Mouse (Mus musculus) naive thymus-derived CD4-positive, alpha-beta T cell, adult 2 months (primary cell): Measurements from ENCODE around the gene Nudt22.

Experiments
- DNase-seq: peaks from one replicate; pipeline ENCODE4 v3.0.0-alpha.2; 2011; ENCODE audit warnings: low read depth

The Nudt22 gene

GRCm38 (mm10) chr19:6996006-6996405 is at the start of gene Nudt22, which contains the start of gene Trpt1:
TSS of gene Nudt22 (minus strand) at chr19:6996117.
TSS of gene Trpt1 (plus strand) at chr19:6996131.
- DNase-seq = peak; percentile 73

DNA sequence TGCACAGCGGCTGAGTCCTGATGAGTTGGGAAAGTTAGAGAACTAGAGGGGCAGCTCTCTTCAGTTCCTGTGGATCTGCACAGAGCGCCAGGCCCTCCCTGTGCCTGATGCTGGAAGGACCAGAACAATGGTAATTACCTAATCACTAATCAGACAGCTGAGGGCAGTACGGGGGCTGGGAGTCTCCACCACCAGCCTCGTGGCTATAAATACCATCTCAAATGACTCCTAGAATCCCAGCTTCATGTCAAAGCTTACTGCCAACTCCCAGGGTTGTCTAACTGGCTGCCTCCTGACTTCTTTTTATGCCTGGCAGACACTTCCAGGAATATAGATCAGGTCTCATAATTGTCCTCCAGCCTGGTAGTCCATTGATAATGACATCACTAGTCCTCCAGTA is 48.8 kb upstream of the Nudt22 start:
- no peak for DNase-seq

DNA sequence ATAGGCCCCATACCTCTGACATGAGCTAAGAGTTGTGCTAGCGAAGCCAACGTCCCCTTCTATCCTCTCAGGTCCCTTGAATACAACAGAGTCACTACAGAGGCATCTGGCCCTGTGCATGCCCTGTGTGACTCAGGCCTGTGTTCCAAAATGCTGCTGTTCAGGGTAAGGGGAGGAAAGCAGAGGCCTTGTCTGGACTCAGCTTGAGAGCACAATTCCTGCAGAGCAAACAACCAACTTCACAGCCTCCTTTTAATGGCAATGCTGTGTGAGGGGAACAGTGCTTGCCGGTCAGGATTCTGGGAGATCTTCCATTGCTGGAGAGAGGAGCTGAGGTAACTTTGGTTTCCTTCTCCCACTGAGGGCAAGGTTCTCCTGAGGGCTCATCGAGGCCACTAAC is 48.4 kb upstream of the Nudt22 start:
- no peak for DNase-seq

DNA sequence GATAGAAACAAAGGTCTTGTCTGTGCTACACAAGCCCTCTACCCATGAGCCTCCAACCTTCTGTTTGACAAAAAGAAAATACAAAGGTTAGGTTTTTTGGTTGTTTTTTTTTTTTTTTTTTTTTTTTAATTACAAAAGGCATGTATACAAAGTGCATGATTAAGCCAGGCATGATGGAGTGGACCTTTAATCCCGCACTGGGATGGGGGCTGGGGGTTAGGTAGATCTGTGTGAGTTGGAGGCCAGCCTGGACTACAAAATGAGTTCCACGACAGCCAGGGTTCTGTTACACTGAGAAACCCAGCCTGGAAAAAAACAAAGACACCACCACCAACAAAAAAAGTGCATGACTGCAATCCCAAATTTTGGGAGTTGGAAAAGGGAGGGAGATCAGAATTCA is 45.3 kb upstream of the Nudt22 start:
- no peak for DNase-seq

DNA sequence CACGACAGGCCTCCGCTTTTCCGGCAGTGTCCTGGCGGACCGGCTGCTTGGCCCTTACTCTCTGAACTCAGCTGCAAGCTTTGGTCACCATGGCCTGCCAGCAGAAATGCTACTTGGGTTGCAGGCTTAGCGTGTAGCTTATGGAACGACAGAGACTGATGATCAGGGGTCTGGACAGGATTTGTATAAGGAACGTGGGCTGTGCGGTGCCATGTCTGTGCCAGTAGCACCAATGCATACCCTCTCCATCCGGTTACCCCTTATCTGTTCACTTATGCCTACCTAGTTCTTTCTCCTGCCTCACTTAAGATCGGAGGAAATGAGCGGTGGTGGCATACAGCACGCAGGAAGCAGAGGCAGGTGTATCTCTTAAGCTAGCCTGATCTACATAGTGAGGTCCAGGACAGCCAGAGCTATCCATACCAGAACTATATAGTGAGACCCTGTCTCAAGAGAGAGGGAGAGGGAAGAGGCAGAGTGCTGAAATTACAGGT is 44.8 kb upstream of the Nudt22 start:
- DNase-seq = no peak

DNA sequence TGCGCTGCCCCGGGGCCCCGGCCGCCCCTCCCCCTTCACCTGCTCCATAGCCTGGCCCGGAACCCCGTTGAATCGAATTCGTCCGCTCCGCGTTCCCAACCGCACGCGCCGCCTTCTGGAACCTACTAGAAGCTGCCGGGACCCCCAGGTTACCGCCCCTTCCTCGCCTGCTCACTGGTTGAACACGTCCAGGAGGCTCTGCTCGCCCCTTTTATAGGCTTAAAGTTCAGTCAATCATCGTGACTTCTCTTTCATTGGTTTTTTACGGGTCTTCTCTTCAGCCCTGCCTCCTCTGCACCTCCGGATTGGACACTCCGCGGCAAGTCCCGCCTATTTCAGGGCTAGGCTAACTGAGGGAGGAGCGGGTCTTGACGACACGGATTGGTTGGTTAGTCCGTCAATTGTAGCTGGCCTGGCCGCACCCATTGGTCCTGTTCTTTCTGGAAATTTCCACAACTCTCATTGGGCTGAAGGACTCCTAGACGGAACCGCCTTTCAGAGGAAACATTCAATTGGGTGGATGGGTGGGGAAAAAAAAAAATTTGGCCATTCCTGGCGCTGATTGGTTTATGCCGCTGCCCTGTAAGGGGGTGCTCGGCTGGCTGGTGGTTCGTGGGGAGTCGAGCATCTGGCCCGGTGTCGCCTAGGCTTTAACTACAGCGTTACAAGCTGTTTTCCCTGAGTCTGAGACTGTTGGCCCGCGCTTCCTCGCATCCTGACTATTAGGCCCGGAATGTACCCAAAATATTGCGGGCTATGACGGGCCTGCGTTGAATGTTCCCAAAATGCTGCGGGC is 44.1 kb upstream of the Nudt22 start, which contains the start of gene Stip1:
Gene Stip1, minus strand, starts transcription at position 127 of the 796 bp plus-strand sequence.
- peak; percentile 99 for DNase-seq

DNA sequence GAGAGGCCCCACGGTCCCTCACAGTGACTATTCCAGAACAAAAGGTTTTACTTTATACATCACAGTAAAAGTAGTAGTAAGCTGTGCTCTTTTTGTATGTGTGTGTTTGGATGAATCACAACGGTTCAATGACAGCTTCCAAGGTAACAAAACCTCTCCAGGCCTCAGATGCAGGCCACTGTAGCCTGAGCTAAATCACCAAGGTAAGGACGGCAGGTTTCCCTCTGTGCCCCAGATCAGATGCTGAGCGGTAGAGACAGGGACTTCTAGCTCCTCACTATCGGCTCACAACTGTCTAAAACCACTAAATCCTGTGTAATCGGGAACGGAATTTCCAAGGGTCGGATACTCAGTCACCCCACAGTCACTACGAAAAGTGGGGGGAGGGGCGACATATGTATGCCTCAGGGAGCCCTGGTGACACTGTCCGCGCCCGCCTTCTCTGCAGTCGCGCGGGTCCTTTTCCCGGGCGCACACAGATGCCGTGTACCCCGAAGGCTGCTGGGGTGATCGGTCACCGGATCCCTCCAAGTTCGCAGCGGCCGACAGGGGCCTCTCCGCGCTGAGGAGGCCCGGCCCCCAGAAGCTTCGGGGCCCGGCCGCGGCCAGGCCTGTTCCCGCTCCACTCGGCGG is 43.3 kb upstream of the Nudt22 start:
- DNase-seq = peak; percentile 75

DNA sequence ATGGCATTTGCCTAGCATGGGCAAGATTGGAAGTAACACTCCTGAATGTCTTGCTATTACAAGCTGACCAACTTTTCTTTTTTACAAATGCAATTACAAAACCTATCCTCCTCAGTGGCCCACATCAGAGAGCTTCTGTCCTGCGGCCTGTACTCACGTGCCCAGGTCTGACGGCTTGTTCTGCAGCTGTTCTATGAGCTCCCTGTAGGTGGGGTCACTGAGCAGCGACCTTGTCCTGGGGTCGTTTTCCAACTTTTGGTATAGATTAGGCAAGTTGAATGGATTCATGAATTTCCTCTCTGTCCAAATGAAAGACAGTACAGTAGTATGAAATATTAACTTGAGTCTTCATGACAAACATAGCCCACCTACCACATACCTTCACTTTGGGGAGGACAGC is 38.1 kb upstream of the Nudt22 start:
- DNase-seq = no peak

DNA sequence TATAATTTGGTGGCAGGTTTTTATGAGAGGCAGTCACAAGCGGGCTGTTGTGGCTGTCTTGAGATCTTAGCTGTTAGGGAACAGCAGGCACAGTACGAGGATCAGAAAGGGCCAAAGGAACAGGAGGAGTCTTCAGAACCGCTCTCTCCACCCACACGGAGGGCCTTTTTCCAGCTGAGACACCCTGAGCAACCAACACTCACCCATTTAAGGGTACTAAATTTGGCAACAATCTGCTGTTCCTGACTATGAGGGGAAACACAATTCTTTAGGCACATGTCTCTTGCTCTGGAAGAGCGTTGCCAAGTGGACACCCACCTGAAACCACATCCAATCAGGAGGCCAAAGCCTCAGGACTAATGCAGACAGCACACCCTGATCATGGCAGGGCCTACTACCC is 33.6 kb upstream of the Nudt22 start:
- DNase-seq = no peak

DNA sequence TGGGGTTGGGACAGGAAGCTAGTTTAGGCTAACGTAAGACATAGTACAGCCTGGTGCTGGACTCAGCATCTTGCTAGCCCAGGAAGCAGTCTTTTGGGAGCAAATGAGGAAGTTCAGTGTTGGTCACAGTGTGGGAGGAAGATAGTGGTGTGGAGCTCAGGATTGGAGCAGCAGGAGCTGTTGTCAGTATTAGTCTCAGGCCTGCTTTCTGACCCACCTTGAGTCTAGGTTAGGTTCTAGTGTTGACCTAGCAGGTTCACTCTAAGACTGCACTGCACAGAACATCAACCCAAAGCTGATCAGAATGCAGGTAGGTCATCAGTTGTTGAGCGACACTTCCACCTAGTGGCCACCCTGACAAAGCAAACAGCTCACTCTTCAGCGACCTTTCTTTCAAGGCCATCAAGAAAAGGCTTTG is 24.3 kb upstream of the Nudt22 start:
- DNase-seq = peak; percentile 88

DNA sequence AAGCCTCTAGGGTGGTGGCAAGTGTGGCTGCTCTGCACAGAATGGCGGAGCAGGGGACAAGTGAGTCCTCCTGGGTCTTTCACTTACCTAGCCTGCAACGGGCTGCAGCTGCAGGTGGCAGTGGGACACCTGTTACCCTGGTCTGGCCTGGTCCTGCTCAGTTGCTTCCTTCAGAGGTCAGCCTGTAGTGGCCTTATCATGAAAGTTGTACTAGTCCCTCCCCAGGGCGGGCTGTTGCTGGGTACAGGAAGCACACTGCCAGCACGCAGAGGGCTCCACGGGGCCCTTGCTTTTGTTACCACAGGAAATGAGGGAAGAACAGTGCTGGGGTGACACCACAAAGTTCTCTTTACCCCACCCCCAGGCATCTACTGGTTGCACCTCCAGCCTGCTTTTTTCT is 23.3 kb upstream of the Nudt22 start, which contains the start of gene Fermt3:
Gene Fermt3, minus strand, starts transcription at position 279 of the 400 bp plus-strand sequence.
- DNase-seq = peak; percentile 88

GRCm38 (mm10) chr19:7018546-7018945 is 22.6 kb upstream of the Nudt22 start:
- DNase-seq = no peak

DNA sequence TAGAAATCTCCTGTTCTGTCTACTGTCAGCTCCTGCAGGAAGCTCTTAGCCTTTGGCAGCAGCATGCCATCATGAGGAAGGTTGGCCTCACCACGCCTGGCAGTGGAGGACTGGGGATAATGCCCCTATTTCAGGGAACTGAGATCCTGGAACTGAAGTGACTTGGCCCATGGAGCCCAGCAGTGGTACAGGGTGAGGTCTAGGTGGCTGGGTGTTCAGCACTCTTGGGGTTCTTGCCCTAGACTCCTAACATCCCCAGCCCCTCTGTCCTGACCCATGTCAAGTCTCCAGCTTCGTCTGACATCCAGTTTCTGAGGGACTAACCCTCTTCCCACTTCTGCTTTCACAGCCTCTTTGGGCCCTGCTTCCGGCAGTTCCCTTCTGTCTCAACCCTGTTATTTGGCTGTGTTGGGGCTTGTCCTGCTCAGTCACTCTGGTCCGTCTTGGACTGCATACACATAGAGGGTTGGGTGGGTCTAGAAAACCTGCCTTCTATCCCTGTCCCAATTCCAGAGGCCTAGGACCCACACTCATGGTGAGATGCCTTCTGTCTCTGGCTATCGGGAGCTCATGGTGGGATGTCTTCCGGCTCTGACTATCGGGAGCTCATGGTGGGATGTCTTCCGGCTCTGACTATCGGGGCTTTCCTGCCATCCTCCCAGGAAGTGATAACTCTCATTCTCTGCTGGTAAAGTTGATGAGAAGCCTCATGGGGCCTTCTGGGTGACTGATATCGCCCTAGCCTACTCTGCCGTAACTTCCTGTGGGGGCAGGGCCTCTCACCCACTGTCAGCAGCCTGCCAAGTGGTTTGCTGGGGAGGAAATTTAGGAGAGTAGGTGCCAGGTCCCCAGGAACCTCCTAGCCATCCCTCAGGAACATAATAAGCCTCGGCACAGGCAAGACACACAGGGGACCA is 21.9 kb upstream of the Nudt22 start:
- DNase-seq = peak; percentile 79

DNA sequence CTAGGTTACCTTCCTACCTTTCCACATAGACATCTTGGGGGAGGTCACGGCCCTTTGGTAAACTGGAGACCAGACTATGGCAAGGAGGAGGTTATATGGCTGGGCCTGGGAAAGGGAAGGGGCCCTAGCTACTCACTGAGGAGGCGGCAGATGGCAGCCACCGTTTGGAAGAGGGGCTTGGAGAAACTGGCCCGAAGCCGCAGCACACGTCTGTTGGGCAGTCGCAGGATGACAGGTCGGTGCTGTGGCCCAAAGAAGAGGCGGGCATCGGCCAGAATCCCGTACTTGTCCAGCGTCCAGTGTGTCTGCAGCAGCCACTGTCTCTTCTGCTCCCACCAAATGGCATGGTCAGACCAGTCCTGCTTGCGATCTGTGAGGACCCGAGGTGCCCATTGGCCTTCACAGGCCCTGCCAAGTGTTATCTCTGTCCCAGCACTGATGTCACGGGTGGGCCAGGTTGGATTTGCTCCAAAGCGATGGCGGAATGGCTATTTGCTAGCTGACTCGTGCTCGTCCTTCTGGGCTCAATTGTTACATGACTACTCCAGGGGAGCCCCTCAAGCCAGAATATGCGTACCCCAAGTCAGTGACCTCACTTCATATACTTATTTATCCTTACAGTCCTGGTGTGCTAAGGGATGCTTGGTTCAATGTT is 18.7 kb upstream of the Nudt22 start:
- no peak for DNase-seq

DNA sequence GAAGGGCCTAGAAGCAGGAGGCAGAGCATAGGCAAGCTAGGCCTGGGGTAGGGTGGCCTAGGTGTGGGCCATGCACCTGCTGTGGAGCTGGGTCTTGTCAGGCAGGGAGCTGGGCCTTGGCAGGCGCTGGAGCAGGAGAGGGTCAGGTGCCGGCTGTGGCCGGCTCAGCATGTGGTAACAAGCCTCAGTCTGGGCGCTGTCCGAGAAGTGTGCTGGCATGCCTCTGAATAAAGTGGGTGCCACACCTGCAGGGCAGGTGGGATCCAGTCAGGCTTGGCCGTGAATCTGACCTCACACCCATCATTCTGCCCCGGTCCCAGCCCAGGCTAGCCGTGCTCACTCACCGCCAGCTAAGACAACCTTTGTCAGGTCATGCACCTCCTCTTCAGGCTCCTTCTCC is 18.1 kb upstream of the Nudt22 start:
- no peak for DNase-seq

DNA sequence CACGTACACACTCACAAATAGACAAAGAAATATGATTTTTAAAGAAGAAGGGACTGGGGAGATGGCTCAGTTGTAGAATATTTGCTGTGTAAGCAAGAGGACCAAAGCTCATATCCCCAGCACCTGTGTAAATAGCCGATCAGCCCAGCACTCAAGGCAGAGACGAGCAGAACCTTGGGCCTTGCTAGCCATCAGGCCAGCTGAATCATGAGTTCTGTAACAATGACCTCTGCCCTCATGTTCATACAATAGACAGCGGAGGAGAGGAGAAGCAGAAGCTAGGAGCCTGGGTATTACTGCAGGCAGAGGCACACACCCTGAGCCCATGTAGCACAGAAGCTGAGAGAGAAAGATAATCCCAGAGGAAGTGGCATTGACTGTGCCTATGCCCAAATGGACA is 16.5 kb upstream of the Nudt22 start:
- DNase-seq = no peak

DNA sequence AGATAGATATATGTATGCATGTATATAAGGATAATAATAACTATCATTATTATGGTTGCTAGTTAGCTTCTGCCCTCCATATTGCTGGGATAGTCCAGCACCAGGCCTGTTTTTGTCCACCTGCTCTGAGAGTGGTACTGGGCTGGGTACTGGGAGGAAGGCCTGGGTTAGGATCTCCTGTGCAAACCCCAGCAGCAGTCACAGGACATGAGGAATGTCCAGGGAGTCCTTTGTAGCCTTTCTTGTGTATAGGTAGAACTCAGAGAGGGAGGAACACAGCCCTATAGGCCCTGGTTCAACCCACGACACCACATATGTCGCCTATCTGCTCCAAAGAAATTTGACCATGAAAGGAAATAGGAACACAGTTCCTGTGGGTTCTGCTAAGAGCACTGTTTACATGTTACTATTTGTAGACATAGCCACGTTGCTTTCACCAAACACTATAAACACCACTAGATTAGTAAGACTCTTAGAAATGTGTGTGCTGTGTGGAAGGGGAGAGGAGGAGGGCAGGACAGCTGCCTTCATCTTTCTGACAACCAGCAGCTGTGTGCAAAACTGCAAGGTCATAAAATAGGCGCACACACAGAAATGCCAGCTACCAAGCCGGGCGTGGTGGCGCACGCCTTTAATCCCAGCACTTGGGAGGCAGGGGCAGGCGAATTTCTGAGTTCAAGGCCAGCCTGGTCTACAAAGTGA is 11.1 kb upstream of the Nudt22 start:
- DNase-seq = no peak

GRCm38 (mm10) chr19:6999360-7000063 is 3.6 kb upstream of the Nudt22 start:
- DNase-seq = no peak

DNA sequence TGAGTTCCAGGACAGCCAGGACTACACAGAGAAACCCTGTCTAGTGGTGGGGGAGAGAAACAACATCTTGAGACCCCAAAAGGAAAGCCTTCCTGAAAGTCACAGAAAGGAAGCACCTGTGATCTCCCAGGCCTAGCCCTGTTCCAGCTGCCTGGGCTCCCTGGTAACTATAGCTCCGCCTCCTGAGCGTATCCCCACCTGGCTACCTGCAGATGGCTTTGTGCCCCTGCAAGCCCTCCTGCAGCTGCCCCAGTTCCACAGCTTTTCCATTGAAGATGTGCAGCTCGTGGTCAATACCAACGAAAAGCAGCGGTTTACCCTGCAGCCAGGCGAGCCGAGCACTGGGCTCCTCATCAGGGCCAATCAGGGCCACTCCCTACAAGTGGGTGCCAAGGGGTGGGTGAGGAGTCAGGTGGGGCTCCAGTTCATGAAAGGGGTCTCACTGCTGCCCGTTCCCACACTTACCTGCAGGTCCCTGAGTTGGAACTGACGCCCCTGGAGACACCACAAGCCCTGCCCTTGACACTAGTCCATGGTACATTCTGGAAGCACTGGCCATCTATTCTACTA is 1.9 kb upstream of the Nudt22 start:
- no peak for DNase-seq
